Mouse (Mus musculus) forebrain, embryonic 12.5 days (tissue): ENCODE results near the gene Cln5. TPM values are rescaled to one million over a fixed set of nuclear protein-coding genes. Genes with fewer than 3 reads are reported as not detected.

Source experiments
- ATAC-seq: fragments of 200-750 bp; cut with Nextera tagmentation; 2 replicates; pipeline ENCODE4 v1.8.0; 2017; ENCODE audit warnings: moderate TSS enrichment; ENCODE audit not compliant: low FRiP score
- H3K27ac ChIP-seq: fragments of 300-500 bp; sonication (generic); 2 replicates; pipeline ENCODE4 v1.5.1; 2016; ENCODE audit warnings: mild to moderate bottlenecking
- H3K27me3 ChIP-seq: fragments of 300-500 bp; sonication (generic); 2 replicates; pipeline ENCODE4 v1.6.1; 2016; ENCODE audit warnings: mild to moderate bottlenecking
- H3K36me3 ChIP-seq: fragments of 300-500 bp; sonication (generic); replicated peaks from 2 replicates; pipeline ENCODE4 v1.6.1; 2016; ENCODE audit warnings: mild to moderate bottlenecking
- H3K4me1 ChIP-seq: fragments of 300-500 bp; sonication (generic); 2 replicates; pipeline ENCODE4 v1.6.1; 2016
- H3K4me2 ChIP-seq: fragments of 300-500 bp; sonication (generic); 2 replicates; pipeline ENCODE4 v1.6.1; 2016; ENCODE audit warnings: mild to moderate bottlenecking, moderate library complexity
- H3K4me3 ChIP-seq: fragments of 300-500 bp; sonication (generic); replicated peaks from 2 replicates; pipeline ENCODE4 v1.5.1; 2016; ENCODE audit warnings: mild to moderate bottlenecking
- H3K9ac ChIP-seq: fragments of 300-500 bp; sonication (generic); 2 replicates; pipeline ENCODE4 v1.6.1; 2016; ENCODE audit warnings: mild to moderate bottlenecking
- H3K9me3 ChIP-seq: fragments of 300-500 bp; sonication (generic); 2 replicates; pipeline ENCODE4 v1.6.1; 2016
- WGBS: fragments of 180-500 bp; shearing (Covaris S2); methylation state at CpG from one replicate; pipeline ENCODE4 v1.1.7; 2016; 5-methylcytosine and 5-hydroxymethylcytosine counted together
- polyA plus RNA-seq: library from polyadenylated mRNA; unstranded; fragments of >200 nt; fragmentation: Nextera tagmentation; extraction: Ambion mirVana; gene quantifications from 2 replicates; pipeline ENCODE4 v1.2.1, GENCODE M21; 2016

The Cln5 gene
- polyA plus RNA-seq, 1 experiment from 2014 or later = 17.6 TPM

- Histone ChIP-seq H3K27me3 (no peaks in the 10 kb centered on the region), H3K4me1 (no peaks in the 10 kb centered on the region), H3K4me2 (no peak overlapping the region), H3K9ac (no peak overlapping the region), H3K9me3 (no peaks in the 10 kb centered on the region), H3K27ac (no peak overlapping the region), H3K4me3 (no peak overlapping the region), H3K36me3 (peaks cover 63% of the 10 kb centered on the region)
- WGBS = 92% methylated on average over 4 of the region's 4 CpGs
- no peak for ATAC-seq
Observed at GRCm38 (mm10) chr14:103086671-103087324, 16.8 kb downstream of the Cln5 start.

- Histone ChIP-seq H3K27ac (no peak overlapping the region), H3K36me3 (peaks cover 61% of the 10 kb centered on the region), H3K9me3 (no peaks in the 10 kb centered on the region)
Observed at GRCm38 (mm10) chr14:103087846-103088245, 17.8 kb downstream of the Cln5 start.

GRCm38 (mm10) chr14:103088624-103089023 is 18.6 kb downstream of the Cln5 start:
- ATAC-seq = no peak
- peaks cover 61% of the 10 kb centered on the region for H3K36me3 ChIP-seq
- 77% methylated on average over 6 of the region's 6 CpGs for WGBS
- no peaks in the 10 kb centered on the region for H3K27me3 ChIP-seq
- H3K9me3 ChIP-seq = no peaks in the 10 kb centered on the region
- H3K4me1 ChIP-seq = 0 out of 2 replicates have a peak, but pooled peaks cover 2% of the 10 kb centered on the region
- H3K4me2 ChIP-seq = no peak overlapping the region
- no peak overlapping the region for H3K9ac ChIP-seq
- no peak overlapping the region for H3K27ac ChIP-seq
- no peak overlapping the region for H3K4me3 ChIP-seq

More at GRCm38 (mm10) chr14:103087846-103088245, 17.8 kb downstream of the Cln5 start:
- no peaks in the 10 kb centered on the region for H3K27me3 ChIP-seq
- no peak overlapping the region for H3K4me2 ChIP-seq
- 88% methylated on average over 5 of the region's 5 CpGs for WGBS
- no peak overlapping the region for H3K9ac ChIP-seq
- no peak overlapping the region for H3K4me3 ChIP-seq
- no peak for ATAC-seq
- H3K4me1 ChIP-seq = 0 out of 2 replicates have a peak, but pooled peaks cover 2% of the 10 kb centered on the region

- no peak overlapping the region for H3K9ac ChIP-seq
- no peaks in the 10 kb centered on the region for H3K27me3 ChIP-seq
- H3K4me2 ChIP-seq = no peak overlapping the region
- ATAC-seq = no peak
- peaks cover 18% of the 10 kb centered on the region for H3K4me1 ChIP-seq
- H3K36me3 ChIP-seq = peaks cover 32% of the 10 kb centered on the region
- H3K4me3 ChIP-seq = no peak overlapping the region
- H3K27ac ChIP-seq = no peak overlapping the region
- H3K9me3 ChIP-seq = no peaks in the 10 kb centered on the region
- 85% methylated on average over 3 of the region's 3 CpGs for WGBS
Observed at GRCm38 (mm10) chr14:103093236-103093635, 23.2 kb downstream of the Cln5 start.

- no peak for ATAC-seq
- peaks cover 29% of the 10 kb centered on the region for H3K36me3 ChIP-seq
Observed at GRCm38 (mm10) chr14:103093670-103094069, 23.7 kb downstream of the Cln5 start.

GRCm38 (mm10) chr14:103095036-103095435 is 25.0 kb downstream of the Cln5 start:
- Histone ChIP-seq H3K27ac (no peak overlapping the region), H3K27me3 (no peaks in the 10 kb centered on the region), H3K4me1 (peaks cover 18% of the 10 kb centered on the region), H3K9ac (no peak overlapping the region), H3K9me3 (no peaks in the 10 kb centered on the region), H3K36me3 (peaks cover 21% of the 10 kb centered on the region), H3K4me2 (no peak overlapping the region), H3K4me3 (no peak overlapping the region)
- no peak for ATAC-seq
- WGBS = 94% methylated on average over 8 of the region's 8 CpGs

More at GRCm38 (mm10) chr14:103093670-103094069, 23.7 kb downstream of the Cln5 start:
- Histone ChIP-seq H3K4me2 (no peak overlapping the region), H3K9me3 (no peaks in the 10 kb centered on the region), H3K9ac (no peak overlapping the region), H3K27me3 (no peaks in the 10 kb centered on the region), H3K27ac (no peak overlapping the region), H3K4me3 (no peak overlapping the region), H3K4me1 (peaks cover 18% of the 10 kb centered on the region)
- WGBS = 87% methylated on average over 4 of the region's 4 CpGs

GRCm38 (mm10) chr14:103095826-103096225 is 25.8 kb downstream of the Cln5 start:
- no peaks in the 10 kb centered on the region for H3K27me3 ChIP-seq
- H3K9me3 ChIP-seq = no peaks in the 10 kb centered on the region
- H3K4me3 ChIP-seq = no peak overlapping the region
- 98% methylated on average over 8 of the region's 8 CpGs for whole genome bisulfite sequencing
- H3K36me3 ChIP-seq = peaks cover 17% of the 10 kb centered on the region
- H3K4me2 ChIP-seq = no peak overlapping the region
- H3K9ac ChIP-seq = no peak overlapping the region
- no peak overlapping the region for H3K27ac ChIP-seq
- no peak for ATAC-seq
- peaks cover 18% of the 10 kb centered on the region for H3K4me1 ChIP-seq

GRCm38 (mm10) chr14:103096621-103097020 is 26.6 kb downstream of the Cln5 start:
- Histone ChIP-seq H3K9ac (no peak overlapping the region), H3K36me3 (peaks cover 12% of the 10 kb centered on the region; the same call in 1 of the 2 replicates), H3K4me3 (no peak overlapping the region), H3K9me3 (no peaks in the 10 kb centered on the region), H3K4me2 (no peak overlapping the region; the same call in 1 of the 2 replicates), H3K27me3 (no peaks in the 10 kb centered on the region), H3K27ac (no peak overlapping the region), H3K4me1 (peaks cover 18% of the 10 kb centered on the region)
- no peak for ATAC-seq
- WGBS = 84% methylated on average over 6 of the region's 6 CpGs

GRCm38 (mm10) chr14:103098213-103098586 is 28.2 kb downstream of the Cln5 start:
- Histone ChIP-seq H3K36me3 (peaks cover 5% of the 10 kb centered on the region; the same call in 1 of the 2 replicates), H3K27ac (no peak overlapping the region), H3K4me2 (peak overlapping the region; percentile 63), H3K9me3 (no peaks in the 10 kb centered on the region), H3K27me3 (no peaks in the 10 kb centered on the region), H3K4me3 (peak overlapping the region; percentile 90), H3K9ac (peak overlapping the region; percentile 96), H3K4me1 (peaks cover 16% of the 10 kb centered on the region)
- 5% methylated on average over 2 of the region's 2 CpGs for WGBS
- ATAC-seq = no peak

GRCm38 (mm10) chr14:103098587-103099235 is 28.7 kb downstream of the Cln5 start:
- H3K9ac ChIP-seq = peak overlapping the region; percentile 96
- no peaks in the 10 kb centered on the region for H3K9me3 ChIP-seq
- H3K4me1 ChIP-seq = peaks cover 16% of the 10 kb centered on the region
- ATAC-seq = peak; percentile 84
- peaks cover 5% of the 10 kb centered on the region; the same call in 1 of the 2 replicates for H3K36me3 ChIP-seq
- WGBS = under 1% methylated on average over 75 of the region's 86 CpGs
- peak overlapping the region; percentile 63 for H3K4me2 ChIP-seq
- peak overlapping the region; percentile 99 for H3K27ac ChIP-seq
- no peaks in the 10 kb centered on the region for H3K27me3 ChIP-seq
- H3K4me3 ChIP-seq = peak overlapping the region; percentile 90

GRCm38 (mm10) chr14:103099238-103099933 is 29.4 kb downstream of the Cln5 start, which contains the start of gene Fbxl3:
TSS of gene Fbxl3 (minus strand) at chr14:103099566.
- H3K36me3 ChIP-seq = 0 out of 2 replicates have a peak, but pooled peaks cover 5% of the 10 kb centered on the region
- peak within 1 kb of the TSS; percentile 96 for H3K9ac ChIP-seq
- under 1% methylated on average over 79 of the region's 88 CpGs for WGBS
- H3K4me2 ChIP-seq = peak within 1 kb of the TSS; percentile 63
- H3K27ac ChIP-seq = peak within 1 kb of the TSS; percentile 99
- no peaks in the 10 kb centered on the region for H3K27me3 ChIP-seq
- H3K4me3 ChIP-seq = peak within 1 kb of the TSS; percentile 90
- no peaks in the 10 kb centered on the region for H3K9me3 ChIP-seq
- peak; percentile 89 for ATAC-seq
- peaks cover 16% of the 10 kb centered on the region for H3K4me1 ChIP-seq

- Histone ChIP-seq H3K4me1 (peaks cover 16% of the 10 kb centered on the region), H3K9me3 (no peaks in the 10 kb centered on the region), H3K27ac (no peak overlapping the region), H3K27me3 (no peaks in the 10 kb centered on the region), H3K36me3 (0 out of 2 replicates have a peak, but pooled peaks cover 2% of the 10 kb centered on the region), H3K4me2 (no peak overlapping the region), H3K9ac (no peak overlapping the region), H3K4me3 (no peak overlapping the region)
- no peak for ATAC-seq
- 85% methylated on average over 13 of the region's 13 CpGs for WGBS
Observed at GRCm38 (mm10) chr14:103100296-103100695, 30.3 kb downstream of the Cln5 start.
